In the genomic region with DNA sequence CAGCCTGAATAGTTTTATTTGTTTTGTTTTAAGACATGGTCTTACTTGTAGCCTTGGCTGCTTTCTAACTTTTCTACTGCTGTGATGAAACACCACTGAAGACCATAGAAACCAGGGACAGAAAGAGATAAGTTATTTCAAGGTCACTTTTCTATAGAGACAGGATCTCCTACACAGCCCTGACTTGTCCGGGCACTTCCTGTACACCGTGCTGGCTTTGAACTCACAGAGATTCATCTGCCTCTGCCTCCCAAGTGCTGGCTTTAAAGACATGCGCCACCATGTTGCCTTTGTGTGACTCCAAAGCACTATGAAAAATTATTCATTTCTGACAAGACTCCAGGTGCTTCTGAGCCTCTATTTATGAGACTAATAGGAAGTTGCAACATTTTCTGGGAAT, we compare ENCODE assay signal across 32 mouse cellular contexts. TPM values are rescaled to one million over a fixed set of nuclear protein-coding genes. Genes with fewer than 3 reads are reported as not detected.
DNase-seq lines count a peak whose midpoint lies in the region; ATAC-seq and TF ChIP-seq lines count a peak whose summit lies in the region.
"Had no signal": no experiment of that assay in that cellular context is flagged by ENCODE, and none has a peak within 500 bp of the region (broad histone marks: within the 10 kb centered on the region; RNA-seq: fewer than 3 reads in every experiment).

No protein-coding gene starts in this region.

- no peak for ATAC-seq in lung, postnatal 0 days
- ATAC-seq: CD4-positive, CD25-positive, alpha-beta regulatory T cell, adult 4 months; forebrain, embryonic 14.5 days; forebrain, postnatal 0 days had no signal

- no peak for TF ChIP-seq CTCF in gastrocnemius, adult 2 months (IDR thresholded peaks at IDR 0.05)
- TF ChIP-seq CTCF in lung, postnatal 0 days (IDR thresholded peaks at IDR 0.05) = no peak

- H3K36me3 ChIP-seq in lung, postnatal 0 days (ENCODE audit: insufficient read depth, low read length) = no peaks in the 10 kb centered on the region
- no peaks in the 10 kb centered on the region for H3K36me3 ChIP-seq in limb, embryonic 10.5 days
- H3K36me3 ChIP-seq: embryonic facial prominence, embryonic 12.5 days; embryonic facial prominence, embryonic 15.5 days; heart, embryonic 10.5 days; heart, embryonic 13.5 days; hindbrain, embryonic 12.5 days; hindbrain, embryonic 15.5 days had no signal

- H3K9me3 ChIP-seq in lung, postnatal 0 days (ENCODE audit: low read length) = no peaks in the 10 kb centered on the region
- no peaks in the 10 kb centered on the region for H3K9me3 ChIP-seq in limb, embryonic 10.5 days (replicated peaks)
- H3K9me3 ChIP-seq: embryonic facial prominence, embryonic 12.5 days; embryonic facial prominence, embryonic 15.5 days; heart, embryonic 10.5 days; heart, embryonic 13.5 days; hindbrain, embryonic 12.5 days; hindbrain, embryonic 15.5 days had no signal

- DNase-seq in gastrocnemius, adult 2 months = no peak
- DNase-seq in gastrocnemius, postnatal 4 days (ENCODE audit: low spot score in 2 of 2) = no peak
- DNase-seq in 416B (ENCODE audit: low read depth) (peak; percentile 34), ES-CJ7 (ENCODE audit: low read depth, low spot score) (peak; percentile 66), ZHBTc4 (ENCODE audit: low read depth, low spot score) (peak; percentile 56)
- DNase-seq in lung, postnatal 0 days (ENCODE audit: low spot score) = no peak
- DNase-seq in limb, embryonic 10.5 days (ENCODE audit: low spot score) = no peak
- no peak for DNase-seq in testis, postnatal 10 days (ENCODE audit: low spot score)
- DNase-seq: adrenal gland, adult 2 months; adrenal gland, postnatal 14 days; cerebellum, adult 11 months; cerebellum, adult 2 months; cerebellum, adult 9-11 months; cerebellum, postnatal 25 days; forebrain, postnatal 0 days; gastrocnemius, postnatal 10 days; heart, adult 2 months; heart, postnatal 14 days; kidney, adult 2 months had no signal

- TF ChIP-seq EP300 in lung, postnatal 0 days (IDR thresholded peaks at IDR 0.05) = no peak

- peak overlapping the region; percentile 70 for H3K27ac ChIP-seq in gastrocnemius, adult 2 months
- no peak overlapping the region for H3K27ac ChIP-seq in lung, postnatal 0 days (ENCODE audit: low read length)
- no peak overlapping the region for H3K27ac ChIP-seq in limb, embryonic 10.5 days
- H3K27ac ChIP-seq: embryonic facial prominence, embryonic 12.5 days; embryonic facial prominence, embryonic 15.5 days; heart, adult 2 months; heart, embryonic 10.5 days; heart, embryonic 13.5 days; hindbrain, embryonic 12.5 days; hindbrain, embryonic 15.5 days had no signal

- no peak overlapping the region for H3K9ac ChIP-seq in lung, postnatal 0 days (replicated peaks; ENCODE audit: low read depth)
- H3K9ac ChIP-seq: embryonic facial prominence, embryonic 12.5 days; embryonic facial prominence, embryonic 15.5 days; forebrain, postnatal 0 days; heart, embryonic 13.5 days; hindbrain, embryonic 12.5 days; hindbrain, embryonic 15.5 days had no signal

- H3K27me3 ChIP-seq in lung, postnatal 0 days (replicated peaks; ENCODE audit: insufficient read depth, low read length) = no peaks in the 10 kb centered on the region
- H3K27me3 ChIP-seq in limb, embryonic 10.5 days (ENCODE audit: low read depth, poor library complexity, severe bottlenecking) = no peaks in the 10 kb centered on the region
- H3K27me3 ChIP-seq: embryonic facial prominence, embryonic 12.5 days; embryonic facial prominence, embryonic 15.5 days; heart, embryonic 13.5 days; hindbrain, embryonic 12.5 days; hindbrain, embryonic 15.5 days had no signal

- no peaks in the 10 kb centered on the region for H3K4me1 ChIP-seq in lung, postnatal 0 days (ENCODE audit: insufficient read depth, low read depth, low read length)
- H3K4me1 ChIP-seq in limb, embryonic 10.5 days = no peaks in the 10 kb centered on the region
- H3K4me1 ChIP-seq: embryonic facial prominence, embryonic 12.5 days; embryonic facial prominence, embryonic 15.5 days; heart, embryonic 10.5 days; heart, embryonic 13.5 days; hindbrain, embryonic 12.5 days; hindbrain, embryonic 15.5 days had no signal

- WGBS in lung, postnatal 0 days = 69% methylated on average over 3 of the region's 3 CpGs
- WGBS in limb, embryonic 10.5 days = 93% methylated on average over 3 of the region's 3 CpGs

- H3K4me3 ChIP-seq in gastrocnemius, adult 2 months = no peak overlapping the region
- no peak overlapping the region for H3K4me3 ChIP-seq in lung, postnatal 0 days (ENCODE audit: low read depth, low read length)
- H3K4me3 ChIP-seq in limb, embryonic 10.5 days = no peak overlapping the region
- H3K4me3 ChIP-seq: embryonic facial prominence, embryonic 12.5 days; embryonic facial prominence, embryonic 15.5 days; heart, adult 2 months; heart, embryonic 10.5 days; heart, embryonic 13.5 days; hindbrain, embryonic 12.5 days; hindbrain, embryonic 15.5 days had no signal

- H3K4me2 ChIP-seq in lung, postnatal 0 days (replicated peaks; ENCODE audit: low read depth, low read length) = no peak overlapping the region
- H3K4me2 ChIP-seq: embryonic facial prominence, embryonic 12.5 days; embryonic facial prominence, embryonic 15.5 days; heart, embryonic 13.5 days; hindbrain, embryonic 12.5 days; hindbrain, embryonic 15.5 days had no signal

- intact Hi-C loops in gastrocnemius, adult 2 months (cut with DNase I) = no loop called here

RNA-seq across cellular contexts. Expression of gene Gm38394, which starts 10.1 kb away (rescaled TPM):
- total RNA-seq in gastrocnemius, adult 2 months (2021) = 10 to 100 TPM; 29.8 to 32.2 TPM
- total RNA-seq in gastrocnemius, postnatal 4 days (2021) = 10 to 100 TPM; 49.2 to 59.8 TPM
- 3.8 and 4.0 TPM in 2 replicates for polyA plus RNA-seq in lung, postnatal 0 days (2015; fragmentation: Nextera tagmentation; extraction: Ambion mirVana)
- 5.0 and 6.2 TPM in 2 replicates for polyA plus RNA-seq in limb, embryonic 10.5 days (2016; fragmentation: Nextera tagmentation; extraction: Ambion mirVana)

RNA-seq across cellular contexts. Expression of gene Zbed6, which starts 10.6 kb away (rescaled TPM):
- total RNA-seq in gastrocnemius, adult 2 months (2021) = 10 to 100 TPM in 1 of 2 experiments, 1 to 10 TPM in 1; 7.3 to 11.7 TPM
- total RNA-seq in gastrocnemius, postnatal 4 days (2021) = 10 to 100 TPM; 25.1 to 25.5 TPM
- polyA plus RNA-seq in lung, postnatal 0 days (2015; fragmentation: Nextera tagmentation; extraction: Ambion mirVana) = not detected in 2 replicates
- not detected in 2 replicates for polyA plus RNA-seq in limb, embryonic 10.5 days (2016; fragmentation: Nextera tagmentation; extraction: Ambion mirVana)
- polyA plus RNA-seq: adrenal gland, adult 2 months; CD4-positive, CD25-positive, alpha-beta regulatory T cell, adult 4 months; embryonic facial prominence, embryonic 12.5 days; embryonic facial prominence, embryonic 15.5 days; forebrain, embryonic 11.5 days; forebrain, embryonic 14.5 days; forebrain, postnatal 0 days; heart, embryonic 10.5 days; heart, embryonic 13.5 days; heart, embryonic 16.5 days; hindbrain, embryonic 12.5 days; hindbrain, embryonic 15.5 days; intestine, embryonic 14.5 days had no signal

RNA-seq across cellular contexts. Expression of gene Lax1, which starts 18.6 kb away (rescaled TPM):
- total RNA-seq in gastrocnemius, adult 2 months (2021) = not detected
- under 1 TPM; 0.34 to 0.56 TPM for total RNA-seq in gastrocnemius, postnatal 4 days (2021)
- 0.30 and 0.33 TPM in 2 replicates for polyA plus RNA-seq in lung, postnatal 0 days (2015; fragmentation: Nextera tagmentation; extraction: Ambion mirVana)
- 0.62 and 0.75 TPM in 2 replicates for polyA plus RNA-seq in limb, embryonic 10.5 days (2016; fragmentation: Nextera tagmentation; extraction: Ambion mirVana)
- total RNA-seq: MEL had no signal
- polyA plus RNA-seq: C2C12; forebrain, embryonic 14.5 days had no signal

Comparison
In these comparisons a context has a peak if more than half of its experiments do, and no peak if none do; other contexts are left out.
1. DNase-seq: peak in 416B (single experiment), ES-CJ7 (single experiment) and ZHBTc4 (single experiment); none in gastrocnemius, adult 2 months (single experiment), gastrocnemius, postnatal 4 days (0 of 2), lung, postnatal 0 days (single experiment), limb, embryonic 10.5 days (single experiment) and testis, postnatal 10 days (single experiment).